Mouse (Mus musculus): Measurements from ENCODE around the gene Art4.
"Not testable (repeated sequence)": the region's sequence is repeated elsewhere in the genome, so short reads cannot be mapped to it uniquely, and the experiment has no call there.

Gene Art4

DNA sequence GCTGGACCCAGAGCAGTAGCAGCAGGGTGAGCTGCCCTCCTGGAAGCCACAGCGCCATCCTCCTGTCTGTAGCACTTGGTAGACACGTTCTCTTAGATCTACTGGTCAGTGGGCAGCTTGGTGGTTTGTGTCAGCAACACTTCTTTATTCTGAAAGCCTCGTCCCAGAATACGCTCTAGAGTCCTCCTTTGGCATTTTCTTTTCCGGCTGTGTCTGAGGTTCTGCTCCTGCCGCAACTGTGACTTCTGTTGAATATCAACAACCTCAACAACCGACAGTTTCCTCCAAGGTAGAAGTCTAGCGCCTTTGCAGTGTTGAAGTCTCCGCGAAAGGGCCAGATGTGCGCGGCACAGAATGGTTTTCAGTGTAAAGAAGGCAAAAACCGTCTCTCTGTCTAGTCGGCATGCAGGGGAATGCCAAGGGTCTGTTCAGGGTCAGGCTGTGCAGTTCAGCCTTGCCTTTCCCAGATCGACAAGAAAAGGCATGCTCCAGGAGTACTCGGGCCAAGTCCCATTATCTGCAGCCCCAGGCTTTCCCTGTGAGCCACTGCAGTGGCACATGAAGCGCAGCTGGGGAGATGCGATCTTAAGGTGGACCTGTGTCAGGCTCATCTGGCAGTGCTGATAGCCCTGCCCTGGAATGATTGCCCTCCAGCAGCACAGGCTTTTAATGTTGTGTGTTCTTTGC lies at the start of gene Art4:
TSS of gene Art4 (minus strand) at position 548 of the 687 bp plus-strand sequence.
- ATAC-seq (ENCODE audit: insufficient number of reproducible peaks, low FRiP score, low TSS enrichment): no peak

DNA sequence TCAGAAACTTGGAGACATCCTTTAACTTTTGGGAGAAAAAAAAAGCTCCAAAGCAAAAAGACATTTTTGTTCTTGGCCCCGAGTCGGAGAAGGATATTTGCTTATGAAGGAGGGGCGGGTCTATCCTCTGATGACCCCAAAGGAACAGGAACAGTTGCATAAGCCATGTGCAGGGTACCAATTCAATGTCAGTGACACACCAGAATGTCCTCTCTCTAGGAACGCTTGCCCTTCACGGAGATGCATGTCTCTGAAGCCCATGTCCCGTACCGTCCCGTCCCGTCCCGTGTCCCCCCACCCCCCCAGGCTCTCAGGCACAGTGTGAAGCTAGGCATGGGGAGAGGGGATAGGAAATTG lies 49.4 kb upstream of the Art4 start:
- ATAC-seq (ENCODE audit: insufficient number of reproducible peaks, low FRiP score, low TSS enrichment): no peak

DNA sequence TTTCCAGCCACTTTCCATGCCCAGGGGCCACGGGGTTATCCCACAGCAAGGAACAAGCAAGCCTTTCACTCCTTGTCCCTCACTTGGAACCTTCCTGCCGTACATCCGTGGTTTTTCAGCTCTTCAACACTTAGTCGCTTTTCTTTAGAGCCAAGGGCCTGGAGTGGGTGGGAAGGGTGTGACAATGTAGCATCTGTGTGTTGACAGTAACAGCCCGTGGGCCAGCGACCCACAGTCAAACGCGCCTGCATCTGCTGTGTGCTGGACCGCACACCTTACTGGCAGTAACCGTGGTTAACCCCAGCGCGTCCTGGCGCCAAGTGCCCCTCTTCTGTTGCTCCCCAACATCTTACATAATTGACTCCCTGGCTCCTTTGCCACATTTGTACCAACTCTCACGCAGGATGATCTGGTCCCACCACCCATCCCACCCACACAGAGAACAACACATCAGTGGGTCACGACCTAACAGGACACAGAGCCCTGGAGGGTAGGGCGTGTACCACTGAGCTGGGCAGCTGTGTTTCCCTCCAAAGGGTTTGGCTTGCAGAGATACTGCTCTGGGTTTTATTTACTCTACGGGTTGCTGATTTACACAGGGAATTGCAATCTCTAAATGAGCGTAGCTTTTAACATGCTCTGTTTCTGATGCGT lies 48.9 kb upstream of the Art4 start:
- ATAC-seq (ENCODE audit: insufficient number of reproducible peaks, low FRiP score, low TSS enrichment): no peak

DNA sequence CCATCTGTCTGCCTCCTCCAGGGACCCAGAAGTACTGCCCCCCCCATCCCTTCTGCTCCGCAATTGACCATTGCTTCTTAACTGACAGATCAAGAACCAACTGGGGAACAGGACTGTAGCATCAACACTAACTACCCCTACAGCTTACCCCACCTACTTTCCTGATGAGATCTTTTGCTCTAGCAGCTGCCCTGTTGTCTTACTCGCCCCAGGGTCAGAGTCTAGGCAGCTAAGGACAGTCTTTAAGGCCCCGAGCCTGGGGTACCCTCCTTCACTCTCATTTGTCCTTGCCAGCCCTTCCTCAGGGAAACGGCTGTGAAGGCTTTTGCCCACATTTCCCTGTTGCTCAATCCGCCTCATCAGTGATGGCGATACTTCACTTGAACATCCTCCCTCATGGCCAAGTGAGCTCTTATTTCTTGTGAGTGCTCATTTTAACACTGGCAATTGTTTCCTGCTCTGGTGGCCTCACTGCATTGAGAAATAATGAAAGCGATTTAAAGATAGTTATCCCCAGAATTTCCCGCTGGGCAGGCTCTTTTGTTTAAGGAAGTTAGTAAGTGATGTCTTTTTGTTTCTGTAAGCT lies 46.4 kb upstream of the Art4 start:
- ATAC-seq (ENCODE audit: insufficient number of reproducible peaks, low FRiP score, low TSS enrichment): no peak

DNA sequence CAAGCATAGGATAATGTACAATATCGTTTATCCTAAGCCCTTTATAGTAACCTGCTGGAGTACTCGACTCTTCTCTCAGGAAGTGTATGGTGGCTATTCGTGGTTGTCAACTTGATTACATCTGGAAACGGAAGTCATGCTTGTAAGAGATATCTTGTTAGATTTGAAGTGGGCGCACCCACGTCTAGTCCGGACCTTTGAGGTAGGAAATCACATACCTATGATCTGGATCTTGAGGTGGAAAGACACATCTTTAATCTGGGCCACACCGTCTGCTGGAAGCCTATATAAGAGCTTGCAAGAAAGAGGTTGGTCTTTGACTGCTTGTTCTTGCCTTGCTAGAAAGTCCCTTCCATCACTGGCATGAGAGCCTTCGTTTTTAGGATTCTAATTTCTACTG lies 45.0 kb upstream of the Art4 start:
- no peak for ATAC-seq (ENCODE audit: insufficient number of reproducible peaks, low FRiP score, low TSS enrichment)

DNA sequence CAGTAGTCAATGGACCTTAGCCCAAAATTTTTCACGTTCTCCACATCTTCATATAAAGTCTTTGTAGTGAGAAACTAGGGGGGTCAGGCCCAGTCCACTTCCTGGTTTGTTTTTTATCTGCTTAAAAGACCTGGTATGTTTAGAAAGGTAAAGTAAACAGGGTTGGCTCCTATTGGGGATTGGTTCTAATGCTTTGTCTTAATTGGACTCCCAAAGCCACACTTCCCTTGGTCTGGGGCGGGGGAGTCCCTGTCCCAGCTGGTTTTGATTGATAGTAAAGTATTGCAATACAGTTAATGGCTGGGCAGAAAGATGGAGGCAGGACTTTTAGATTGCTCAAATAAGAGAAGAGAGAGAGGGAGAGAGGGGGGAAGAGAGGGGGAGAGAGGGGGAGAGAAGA lies 43.5 kb upstream of the Art4 start:
- no peak for ATAC-seq (ENCODE audit: insufficient number of reproducible peaks, low FRiP score, low TSS enrichment)

DNA sequence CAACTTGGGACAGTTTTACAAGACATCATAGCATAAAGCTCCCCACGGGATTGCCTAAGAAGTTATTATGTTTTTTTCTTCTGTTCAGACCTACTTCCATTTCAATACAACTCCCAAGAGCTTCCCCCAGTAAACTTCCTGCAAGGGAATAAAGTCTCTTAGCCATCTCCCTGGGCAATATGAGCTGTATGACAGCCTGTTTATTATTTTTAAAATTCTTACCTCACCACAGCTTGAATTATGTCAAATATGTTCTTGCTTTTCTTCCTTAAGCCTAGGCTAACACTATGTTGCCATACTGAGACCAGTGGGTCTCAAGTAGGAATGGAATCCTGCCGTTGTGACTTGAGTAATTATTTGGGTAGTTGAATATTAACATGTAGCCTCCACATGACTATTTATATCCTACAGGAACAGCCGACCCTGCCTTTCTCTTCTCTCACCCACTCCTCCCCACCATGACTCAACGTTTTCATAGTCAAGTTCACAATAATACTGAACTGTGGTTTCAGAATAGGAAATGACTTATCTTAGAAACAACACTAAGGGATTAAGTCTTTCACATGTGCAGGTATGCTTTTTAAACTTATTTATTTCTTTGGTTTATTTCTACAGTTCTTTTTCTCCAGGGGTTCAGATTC lies 43.0 kb upstream of the Art4 start:
- no peak for ATAC-seq (ENCODE audit: insufficient number of reproducible peaks, low FRiP score, low TSS enrichment)

DNA sequence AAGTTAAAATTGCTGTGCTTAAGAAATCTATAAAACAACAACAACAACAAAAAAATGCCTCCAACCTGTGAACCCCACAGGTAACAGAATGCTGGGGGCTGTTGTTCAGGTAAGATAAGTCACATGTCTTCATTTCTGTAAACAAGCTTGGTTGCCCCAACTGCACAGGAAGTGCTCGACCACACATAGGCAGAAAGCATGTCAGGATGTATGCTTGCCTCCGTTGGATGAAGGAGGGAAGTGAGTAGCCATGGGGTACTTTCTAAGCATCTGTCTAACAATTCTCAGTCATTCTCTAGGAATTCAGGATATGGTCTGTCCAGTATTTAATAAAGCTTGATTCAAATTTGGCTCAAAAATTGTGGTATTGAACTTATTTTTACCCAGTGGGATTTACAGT lies 41.4 kb upstream of the Art4 start:
- no peak for ATAC-seq (ENCODE audit: insufficient number of reproducible peaks, low FRiP score, low TSS enrichment)

DNA sequence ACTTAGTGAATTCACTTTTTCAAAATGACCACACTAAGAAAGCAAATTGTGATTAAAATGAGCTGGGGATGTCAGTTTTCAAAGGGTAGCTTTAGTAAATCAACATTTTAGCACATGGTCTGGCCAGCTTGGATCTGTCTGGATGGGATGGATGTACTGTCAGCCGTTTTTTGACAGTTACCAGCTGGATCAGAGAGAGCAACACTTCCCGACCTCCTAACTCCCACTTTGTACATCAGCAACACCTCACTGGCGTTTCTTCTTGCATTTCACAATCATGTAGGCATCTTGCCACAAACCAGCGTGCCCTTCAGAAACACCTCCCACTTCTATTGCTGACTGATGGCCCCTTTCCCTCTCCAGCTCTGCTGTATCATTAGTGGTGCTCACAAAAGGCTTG lies 40.7 kb upstream of the Art4 start:
- ATAC-seq (ENCODE audit: insufficient number of reproducible peaks, low FRiP score, low TSS enrichment): no peak

DNA sequence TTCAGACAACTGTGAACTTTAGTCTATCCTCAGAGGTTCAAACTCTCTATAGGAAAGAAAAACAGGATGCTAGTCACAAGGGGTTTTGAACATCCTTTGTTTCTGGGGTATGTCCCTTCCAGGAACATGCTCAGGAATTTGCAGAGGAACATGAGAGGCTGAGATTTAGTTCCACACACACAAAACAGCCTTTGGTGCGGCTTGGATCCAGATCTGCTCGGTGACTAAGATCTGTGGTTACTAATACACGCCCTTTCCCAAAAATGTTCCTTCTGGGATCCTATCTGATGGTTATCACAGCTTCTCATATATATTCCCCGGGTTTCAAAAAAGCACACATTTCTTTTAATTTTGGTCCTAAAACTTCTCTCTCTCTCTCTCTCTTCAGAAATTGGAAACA lies 40.3 kb upstream of the Art4 start:
- no peak for ATAC-seq (ENCODE audit: insufficient number of reproducible peaks, low FRiP score, low TSS enrichment)

DNA sequence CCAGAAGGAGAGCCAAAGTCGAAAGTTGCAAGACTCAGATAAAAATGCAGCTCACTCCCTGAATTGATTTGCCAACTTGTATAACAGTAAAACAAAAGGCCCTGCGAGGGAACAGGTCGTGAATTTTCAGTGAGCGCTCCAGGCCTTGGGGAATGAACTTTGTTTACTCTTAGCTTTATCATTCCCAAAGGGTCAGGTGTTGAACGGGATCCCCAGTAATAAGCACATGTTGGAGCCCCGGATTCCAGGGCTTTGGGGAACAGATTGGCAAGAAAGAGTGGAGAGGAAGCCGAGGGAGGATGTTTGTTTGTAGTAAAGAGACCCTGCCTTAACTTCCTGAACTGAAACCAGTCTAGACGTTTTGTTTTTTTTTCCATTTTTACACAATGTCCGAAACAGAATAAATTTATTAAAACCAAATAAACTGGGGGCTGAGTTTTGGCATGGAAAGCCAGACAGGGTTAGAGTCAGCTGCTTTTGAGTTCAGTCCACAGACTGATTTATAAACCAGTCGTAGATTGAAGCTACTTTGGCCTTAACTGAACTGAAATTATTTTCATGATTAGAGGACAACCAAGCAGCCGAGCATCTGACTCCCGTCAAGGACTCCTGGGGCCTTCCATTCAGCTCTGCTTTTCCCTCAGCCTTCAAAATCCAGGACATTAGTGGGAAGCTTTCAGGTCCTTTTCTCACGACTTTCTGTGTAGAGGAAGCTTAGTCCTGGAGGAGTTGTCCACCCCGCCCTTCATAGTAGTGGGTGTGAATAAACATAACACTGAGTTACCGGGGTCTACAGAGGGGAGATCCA lies 37.2 kb upstream of the Art4 start:
- ATAC-seq (ENCODE audit: insufficient number of reproducible peaks, low FRiP score, low TSS enrichment): no peak

DNA sequence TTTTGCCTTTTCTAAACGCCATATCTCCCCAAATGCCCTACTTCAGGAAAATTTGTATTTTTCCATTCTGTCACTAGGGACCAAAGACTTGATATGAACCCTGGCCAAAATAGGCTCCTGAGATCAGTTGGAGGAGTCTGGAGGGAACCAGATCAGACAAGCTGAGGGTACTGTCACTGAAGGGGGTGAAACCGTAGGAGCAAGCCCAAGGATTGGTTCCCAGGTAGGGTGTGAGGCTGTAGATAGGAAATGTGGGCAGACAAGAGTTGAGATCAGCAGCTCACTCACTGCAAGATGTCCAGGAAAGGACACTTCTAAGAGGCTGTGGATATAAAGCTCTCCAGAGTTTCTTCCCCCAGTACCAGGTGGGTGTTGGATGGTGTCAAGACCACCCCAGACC lies 34.5 kb upstream of the Art4 start:
- no peak for ATAC-seq (ENCODE audit: insufficient number of reproducible peaks, low FRiP score, low TSS enrichment)

DNA sequence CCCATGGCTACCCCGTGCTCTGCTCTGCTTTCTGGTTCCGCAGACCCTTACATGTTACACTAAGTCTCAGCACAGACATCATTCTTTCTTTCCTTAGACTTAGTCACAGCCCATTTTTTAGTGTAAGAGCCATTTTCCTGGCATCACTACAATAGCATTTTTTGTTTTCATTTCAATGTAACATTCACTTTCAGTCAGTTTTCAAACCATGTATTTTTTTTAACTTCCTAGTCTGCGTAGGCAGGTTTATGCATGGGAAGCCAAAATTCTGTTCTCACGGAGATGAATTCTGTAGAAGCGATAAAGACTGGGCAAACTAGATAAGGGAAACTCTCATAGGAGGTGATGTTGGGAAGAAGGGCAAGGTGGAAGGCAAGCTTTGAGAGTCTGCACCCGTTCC lies 32.0 kb upstream of the Art4 start:
- no peak for ATAC-seq (ENCODE audit: insufficient number of reproducible peaks, low FRiP score, low TSS enrichment)

DNA sequence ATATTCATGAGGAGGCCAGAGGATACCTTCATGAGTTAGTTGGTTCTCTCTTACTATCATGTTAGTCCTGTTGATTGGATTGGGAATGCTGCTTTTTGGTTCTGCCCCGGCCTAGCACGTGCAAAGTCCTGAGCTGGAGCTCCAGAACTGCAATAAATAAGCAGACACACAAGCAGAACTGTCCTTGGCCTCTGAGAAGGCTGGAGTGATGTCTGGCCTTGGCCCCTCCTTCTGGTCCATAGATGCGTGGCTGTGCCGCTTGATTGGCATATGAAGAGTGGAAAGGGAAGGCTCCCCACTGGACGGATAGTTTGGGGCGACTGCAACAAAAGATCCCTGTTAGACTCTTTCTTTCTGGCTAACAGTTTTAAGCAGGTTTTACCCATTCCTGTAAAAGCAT lies 31.5 kb upstream of the Art4 start:
- no peak for ATAC-seq (ENCODE audit: insufficient number of reproducible peaks, low FRiP score, low TSS enrichment)

DNA sequence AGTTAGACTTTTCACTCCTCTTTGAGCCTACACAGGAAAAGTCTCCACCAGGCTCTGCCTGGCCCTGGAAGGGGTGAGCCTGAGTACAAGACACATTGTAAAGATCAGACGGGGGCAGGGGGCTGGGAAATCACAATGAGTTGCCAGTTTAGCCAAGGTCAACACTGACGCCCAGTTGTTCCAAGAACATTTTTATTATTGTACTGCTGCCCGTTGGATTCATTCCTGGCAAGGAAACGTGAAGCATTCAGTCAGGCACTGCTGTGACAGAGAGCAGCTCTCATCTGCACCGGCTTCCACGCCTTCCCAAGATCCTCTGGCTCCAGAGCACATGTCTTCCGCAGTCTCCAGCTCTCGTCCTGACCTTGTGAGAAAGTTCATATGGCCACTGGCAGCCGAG lies 30.3 kb upstream of the Art4 start:
- ATAC-seq (ENCODE audit: insufficient number of reproducible peaks, low FRiP score, low TSS enrichment): no peak

DNA sequence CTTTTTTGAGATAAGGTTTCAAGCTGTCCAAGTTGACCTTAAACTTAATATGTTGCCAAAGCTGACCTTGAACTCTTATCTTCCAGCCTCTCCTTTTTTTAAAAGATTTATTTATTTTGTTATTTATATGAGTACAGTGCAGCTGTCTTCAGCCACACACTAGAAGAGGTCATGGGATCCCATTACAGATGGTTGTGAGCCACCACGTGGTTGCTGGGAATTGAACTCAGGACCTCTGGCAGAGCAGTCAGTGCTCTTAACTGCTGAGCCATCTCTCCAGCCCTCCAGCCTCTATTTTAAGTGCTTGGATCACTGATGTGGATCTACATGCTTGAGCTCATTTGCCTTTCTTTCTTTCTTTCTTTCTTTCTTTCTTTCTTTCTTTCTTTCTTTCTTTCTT lies 27.2 kb upstream of the Art4 start:
- not testable (repeated sequence) for ATAC-seq (ENCODE audit: insufficient number of reproducible peaks, low FRiP score, low TSS enrichment)

DNA sequence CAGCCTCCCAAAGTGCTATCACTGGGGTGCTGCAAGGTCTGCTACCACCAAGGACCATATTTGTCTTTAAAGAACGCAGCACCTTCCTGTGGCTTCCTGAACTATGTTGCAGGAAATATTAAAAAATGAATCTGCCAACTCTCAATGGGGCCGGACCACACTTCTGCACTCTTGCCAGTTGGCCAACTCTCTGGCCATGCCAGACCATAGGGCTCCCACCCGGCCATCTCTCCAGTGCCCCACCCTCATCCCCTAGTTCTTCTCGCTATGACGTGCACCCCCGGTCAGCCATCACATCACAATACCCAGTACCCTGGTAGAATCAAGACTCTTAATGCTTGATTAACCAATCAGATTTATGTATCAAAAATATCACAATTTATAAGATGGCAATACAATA lies 26.4 kb upstream of the Art4 start:
- no peak for ATAC-seq (ENCODE audit: insufficient number of reproducible peaks, low FRiP score, low TSS enrichment)

DNA sequence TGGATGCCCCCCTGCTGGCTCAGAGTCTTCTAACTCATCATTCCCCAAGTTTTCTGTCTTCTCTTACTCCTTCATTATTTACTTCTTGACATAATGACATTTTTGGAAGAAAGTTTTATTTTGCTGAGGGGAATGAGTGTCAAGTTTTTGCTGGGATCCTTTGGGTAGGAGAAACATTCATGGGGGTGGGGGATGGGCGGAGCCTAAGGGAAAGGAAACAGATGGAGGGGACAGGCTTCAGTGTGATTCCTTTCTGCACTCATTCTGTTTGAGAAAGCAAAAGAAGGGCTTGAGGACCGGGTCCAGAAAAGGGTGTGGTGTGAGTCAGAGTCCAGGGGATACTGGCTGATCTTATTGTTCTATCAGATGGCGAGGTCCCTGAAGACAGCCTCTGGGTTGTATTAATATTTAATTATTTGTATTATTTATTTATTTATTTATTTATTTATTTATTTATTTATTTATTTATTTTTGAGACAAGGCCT lies 25.9 kb upstream of the Art4 start:
- no peak for ATAC-seq (ENCODE audit: insufficient number of reproducible peaks, low FRiP score, low TSS enrichment)

DNA sequence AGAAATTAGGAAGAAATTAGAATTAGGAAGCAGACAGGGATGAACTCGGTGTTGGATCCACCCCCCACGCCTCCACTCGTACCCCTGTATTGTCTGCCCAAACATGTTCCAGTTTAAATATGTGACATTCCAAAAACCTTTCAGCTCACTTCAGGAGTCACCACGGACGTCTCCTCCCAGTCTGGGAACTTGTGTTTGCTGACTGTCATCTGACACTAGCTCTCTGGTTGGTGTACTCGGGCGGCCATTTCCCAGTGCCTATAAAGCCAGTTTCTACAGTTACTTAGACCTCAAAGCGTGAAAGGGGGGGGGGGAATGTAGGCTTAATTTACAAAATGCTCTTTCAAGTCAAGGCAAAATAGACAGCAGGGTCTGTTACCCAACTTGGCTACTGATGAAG lies 24.1 kb upstream of the Art4 start:
- no peak for ATAC-seq (ENCODE audit: insufficient number of reproducible peaks, low FRiP score, low TSS enrichment)

DNA sequence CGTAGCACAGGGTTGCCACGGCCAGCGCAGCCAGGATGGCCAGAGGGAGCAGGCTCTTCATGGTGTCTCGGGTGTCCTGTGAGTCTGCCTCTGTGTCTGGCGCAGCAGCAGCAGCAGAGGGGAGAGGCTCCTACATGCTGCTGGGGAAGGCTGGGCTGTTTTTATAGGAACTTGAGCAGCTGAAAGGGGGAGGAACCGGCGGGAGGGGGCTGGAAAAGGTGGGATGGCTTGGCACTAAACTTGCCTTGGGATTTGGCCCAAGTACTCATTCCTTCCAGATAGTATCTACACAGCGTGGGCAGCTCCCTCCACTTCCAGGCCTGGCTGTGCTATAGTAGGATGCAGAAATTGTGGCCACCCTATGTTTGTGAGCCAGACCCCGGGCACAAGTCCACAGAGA lies 18.1 kb upstream of the Art4 start, which contains the start of gene Mgp:
TSS of gene Mgp (minus strand) at position 154 of the 400 bp plus-strand sequence.
- no peak for ATAC-seq (ENCODE audit: insufficient number of reproducible peaks, low FRiP score, low TSS enrichment)

DNA sequence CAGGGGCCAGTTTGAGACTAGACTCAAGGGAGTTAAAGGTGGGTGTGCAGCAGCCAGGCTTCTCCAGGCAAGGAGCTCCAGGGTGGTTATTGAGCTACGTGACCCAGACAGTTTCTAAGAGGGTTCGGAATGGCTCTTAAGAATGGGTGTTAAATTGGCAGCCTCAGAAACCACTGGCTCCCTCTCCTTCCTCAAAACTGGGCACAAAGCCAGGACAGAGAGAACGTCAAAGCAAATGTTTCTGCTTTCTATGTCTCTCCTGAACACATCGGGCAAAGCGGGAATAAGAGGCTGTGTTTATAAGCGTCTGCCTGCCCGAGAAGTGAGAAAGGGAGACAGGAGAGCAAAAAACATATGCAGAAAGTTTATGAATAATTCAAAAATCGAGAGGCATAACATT lies 17.1 kb upstream of the Art4 start:
- no peak for ATAC-seq (ENCODE audit: insufficient number of reproducible peaks, low FRiP score, low TSS enrichment)
